Comparison of ENCODE assay signal across 35 mouse cellular contexts in the genomic region with DNA sequence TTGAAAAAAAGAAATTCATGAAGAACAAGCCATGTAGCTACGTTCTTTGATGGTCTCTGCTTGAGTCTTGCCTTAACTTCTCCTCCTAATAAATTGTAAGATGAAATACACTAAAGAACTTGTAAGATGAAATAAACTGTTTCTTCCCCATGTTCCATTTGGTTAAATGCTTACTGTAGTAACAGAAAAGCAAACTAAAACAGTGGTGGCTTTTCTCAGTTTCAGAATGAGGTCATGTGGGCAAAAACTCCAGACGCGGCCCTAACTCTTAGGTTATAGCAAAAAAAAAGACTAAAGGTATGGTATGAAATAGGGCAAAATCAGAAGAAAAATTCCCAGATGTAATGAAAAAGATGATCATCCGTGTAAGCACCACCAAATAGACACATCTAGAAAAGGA.
"Had no signal": no experiment of that assay in that cellular context is flagged by ENCODE, and none has a peak within 500 bp of the region (broad histone marks: within the 10 kb centered on the region; RNA-seq: fewer than 3 reads in every experiment).

No protein-coding gene starts in this region.

- H3K4me1 ChIP-seq: heart, embryonic 10.5 days; heart, embryonic 12.5 days; heart, embryonic 13.5 days; heart, embryonic 15.5 days; hindbrain, embryonic 10.5 days; hindbrain, embryonic 12.5 days; hindbrain, embryonic 13.5 days; hindbrain, embryonic 15.5 days; intestine, embryonic 15.5 days; kidney, embryonic 15.5 days had no signal

- H3K9me3 ChIP-seq: heart, embryonic 10.5 days; heart, embryonic 12.5 days; heart, embryonic 13.5 days; heart, embryonic 15.5 days; hindbrain, embryonic 10.5 days; hindbrain, embryonic 12.5 days; hindbrain, embryonic 13.5 days; hindbrain, embryonic 15.5 days; intestine, embryonic 15.5 days; kidney, embryonic 15.5 days had no signal

- H3K4me2 ChIP-seq: heart, embryonic 11.5 days; heart, embryonic 12.5 days; heart, embryonic 13.5 days; heart, embryonic 15.5 days; hindbrain, embryonic 12.5 days; hindbrain, embryonic 13.5 days; hindbrain, embryonic 14.5 days; hindbrain, embryonic 15.5 days; intestine, embryonic 15.5 days; kidney, embryonic 15.5 days had no signal

- ATAC-seq: hindbrain, embryonic 16.5 days; hindbrain, postnatal 0 days; inflammation-experienced regulatory T-cells, adult 6 months; intestine, embryonic 15.5 days; intestine, embryonic 16.5 days; intestine, postnatal 0 days had no signal

- H3K36me3 ChIP-seq: heart, embryonic 10.5 days; heart, embryonic 12.5 days; heart, embryonic 13.5 days; heart, embryonic 15.5 days; hindbrain, embryonic 10.5 days; hindbrain, embryonic 12.5 days; hindbrain, embryonic 13.5 days; hindbrain, embryonic 15.5 days; intestine, embryonic 15.5 days; kidney, embryonic 15.5 days had no signal

- H3K9ac ChIP-seq: heart, embryonic 12.5 days; heart, embryonic 13.5 days; heart, embryonic 15.5 days; hindbrain, embryonic 12.5 days; hindbrain, embryonic 13.5 days; hindbrain, embryonic 14.5 days; hindbrain, embryonic 15.5 days; intestine, embryonic 15.5 days; kidney, embryonic 15.5 days had no signal

- H3K27me3 ChIP-seq: heart, embryonic 12.5 days; heart, embryonic 13.5 days; heart, embryonic 15.5 days; hindbrain, embryonic 12.5 days; hindbrain, embryonic 13.5 days; hindbrain, embryonic 15.5 days; intestine, embryonic 15.5 days; kidney, embryonic 15.5 days had no signal

- DNase-seq: heart, postnatal 10 days; heart, postnatal 14 days; heart, postnatal 36 days; heart, postnatal 4 days; kidney, adult 11 months; kidney, adult 18-20 months; kidney, adult 2 months; kidney, adult 8-10 months; kidney, adult 9 months; kidney, postnatal 10 days; kidney, postnatal 14 days; kidney, postnatal 25 days; kidney, postnatal 36 days; kidney, postnatal 4 days; layer of hippocampus, adult 9-11 months; layer of hippocampus, postnatal 36 days had no signal

- H3K4me3 ChIP-seq: heart, embryonic 10.5 days; heart, embryonic 12.5 days; heart, embryonic 13.5 days; heart, embryonic 15.5 days; hindbrain, embryonic 10.5 days; hindbrain, embryonic 12.5 days; hindbrain, embryonic 13.5 days; hindbrain, embryonic 15.5 days; intestine, embryonic 15.5 days; kidney, embryonic 15.5 days; layer of hippocampus, adult 2 months had no signal

- H3K27ac ChIP-seq: heart, embryonic 10.5 days; heart, embryonic 13.5 days; heart, embryonic 15.5 days; hindbrain, embryonic 10.5 days; hindbrain, embryonic 12.5 days; hindbrain, embryonic 13.5 days; hindbrain, embryonic 14.5 days; hindbrain, embryonic 15.5 days; hindbrain, postnatal 0 days; intestine, embryonic 15.5 days; kidney, embryonic 15.5 days; kidney, postnatal 0 days; layer of hippocampus, adult 2 months had no signal
